Mouse (Mus musculus) MEL (cell line): ENCODE data around the gene Ager.

Source experiments
- CHD2 ChIP-seq: IDR thresholded peaks from 2 replicates; pipeline ENCODE4 v1.6.1; 2011; ENCODE audit warnings: low read length, improper control_type of control experiment
- CTCF ChIP-seq, 3 experiments: IDR thresholded peaks in 2 of 3; conservative IDR thresholded peaks in 1 of 3; 2 replicates each; pipeline ENCODE4 v1.5.1; 2011 to 2012; ENCODE audit warnings: low read length in 3 of 3, low read depth in 2 of 3, mild to moderate bottlenecking in 2 of 3, improper control_type of control experiment in 1 of 3, inconsistent platforms in 1 of 3, mixed read lengths in 1 of 3, moderate library complexity in 1 of 3; ENCODE audit not compliant: control insufficient read depth in 1 of 3, insufficient read depth in 1 of 3, poor library complexity in 1 of 3, severe bottlenecking in 1 of 3
- EP300 ChIP-seq, 2 experiments: IDR thresholded peaks; 2 replicates each; pipeline ENCODE4 v1.6.1; 2011; ENCODE audit warnings: improper control_type of control experiment in 2 of 2, low read length in 2 of 2, low read depth in 1 of 2, mild to moderate bottlenecking in 1 of 2
- ETS1 ChIP-seq: IDR thresholded peaks from 2 replicates; pipeline ENCODE4 v1.6.1; 2012; ENCODE audit warnings: low read depth, mild to moderate bottlenecking, inconsistent platforms, low read length, improper control_type of control experiment, moderate library complexity
- GABPA ChIP-seq: IDR thresholded peaks from 2 replicates; pipeline ENCODE4 v1.6.1; 2012; ENCODE audit warnings: low read depth, mild to moderate bottlenecking, inconsistent platforms, low read length, improper control_type of control experiment, moderate library complexity
- GATA1 ChIP-seq: IDR thresholded peaks from 2 replicates; pipeline ENCODE4 v1.6.1; 2011; ENCODE audit warnings: low read depth, low read length, improper control_type of control experiment
- HCFC1 ChIP-seq: IDR thresholded peaks from 2 replicates; pipeline ENCODE4 v1.6.1; 2012; ENCODE audit warnings: low read depth, mild to moderate bottlenecking, inconsistent platforms, low read length, improper control_type of control experiment, moderate library complexity
- MAFK ChIP-seq: IDR thresholded peaks from 2 replicates; pipeline ENCODE4 v1.6.1; 2011; ENCODE audit warnings: low read depth, mild to moderate bottlenecking, low read length, improper control_type of control experiment, borderline replicate concordance
- NELFE ChIP-seq: IDR thresholded peaks from 2 replicates; pipeline ENCODE4 v1.6.1; 2011; ENCODE audit warnings: low read depth, low read length, improper control_type of control experiment
- POLR2A ChIP-seq, 2 experiments: IDR thresholded peaks; 2 replicates each; pipeline ENCODE4 v1.6.1; 2011 to 2012; ENCODE audit warnings: low read length in 2 of 2, mild to moderate bottlenecking in 2 of 2, control low read depth in 1 of 2, improper control_type of control experiment in 1 of 2, low read depth in 1 of 2, moderate library complexity in 1 of 2; ENCODE audit not compliant: control insufficient read depth in 1 of 2, insufficient read depth in 1 of 2, poor library complexity in 1 of 2
- POLR2AphosphoS2 ChIP-seq: IDR thresholded peaks from 2 replicates; pipeline ENCODE4 v1.6.1; 2011; ENCODE audit warnings: low read length, improper control_type of control experiment
- ZC3H11A ChIP-seq: IDR thresholded peaks from 2 replicates; pipeline ENCODE4 v1.6.1; 2012; ENCODE audit warnings: low read depth, mild to moderate bottlenecking, inconsistent platforms, low read length, improper control_type of control experiment
- ZNF384 ChIP-seq: IDR thresholded peaks from 2 replicates; pipeline ENCODE4 v1.6.1; 2012; ENCODE audit warnings: low read depth, mild to moderate bottlenecking, inconsistent platforms, low read length, improper control_type of control experiment

DNA sequence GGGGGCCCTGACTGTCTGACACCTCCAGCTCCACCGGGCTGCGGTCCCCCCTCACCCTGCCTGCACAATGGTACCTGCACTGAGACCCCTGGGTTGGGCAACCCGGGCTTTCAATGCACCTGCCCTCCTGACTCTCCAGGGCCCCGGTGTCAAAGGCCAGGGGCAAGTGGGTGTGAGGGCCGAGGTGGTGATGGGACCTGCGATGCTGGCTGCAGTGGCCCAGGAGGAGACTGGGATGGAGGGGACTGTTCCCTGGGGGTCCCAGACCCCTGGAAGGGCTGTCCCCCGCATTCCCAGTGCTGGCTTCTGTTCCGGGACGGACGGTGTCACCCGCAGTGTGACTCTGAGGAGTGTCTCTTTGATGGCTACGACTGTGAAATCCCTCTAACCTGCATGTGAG, 15.1 kb upstream of the Ager start:
- TF ChIP-seq HCFC1 = no peak
- TF ChIP-seq CTCF (IDR thresholded peaks at IDR 0.05 in 2 of 3, conservative IDR thresholded peaks at IDR 0.05 in 1 of 3; ENCODE audit: control insufficient read depth in 1 of 3, insufficient read depth in 1 of 3, low read depth in 2 of 3, low read length in 3 of 3, poor library complexity in 1 of 3, severe bottlenecking in 1 of 3) = no peak
- no peak for TF ChIP-seq ZNF384
- TF ChIP-seq CHD2 = no peak
- no peak for TF ChIP-seq GABPA
- no peak for TF ChIP-seq GATA1
- no peak for TF ChIP-seq POLR2A (IDR thresholded peaks at IDR 0.05; ENCODE audit: control insufficient read depth in 1 of 2, insufficient read depth in 1 of 2, low read depth in 1 of 2, low read length in 2 of 2, poor library complexity in 1 of 2)
- no peak for TF ChIP-seq EP300 (IDR thresholded peaks at IDR 0.05; ENCODE audit: low read depth in 1 of 2, low read length in 2 of 2)
- TF ChIP-seq ETS1 = no peak
- no peak for TF ChIP-seq POLR2AphosphoS2
- no peak for TF ChIP-seq MAFK
- TF ChIP-seq ZC3H11A = no peak
- no peak for TF ChIP-seq NELFE
